Mouse (Mus musculus) MEL (cell line): ENCODE measurements at regions not wholly inside any gene's neighbourhood (a gene's known extent, or its start where the extent isn't known, plus 50 kb on each side); places are given as distances from the start of the nearest gene placed in this dataset.

Source experiments
- CHD1 ChIP-seq: IDR thresholded peaks from 2 replicates; pipeline ENCODE4 v1.6.1; 2012; ENCODE audit warnings: low read depth, mild to moderate bottlenecking, inconsistent platforms, low read length, improper control_type of control experiment
- CTCF ChIP-seq, 3 experiments: IDR thresholded peaks in 2 of 3; conservative IDR thresholded peaks in 1 of 3; 2 replicates each; pipeline ENCODE4 v1.5.1; 2011 to 2012; ENCODE audit warnings: low read length in 3 of 3, low read depth in 2 of 3, mild to moderate bottlenecking in 2 of 3, improper control_type of control experiment in 1 of 3, inconsistent platforms in 1 of 3, mixed read lengths in 1 of 3, moderate library complexity in 1 of 3; ENCODE audit not compliant: control insufficient read depth in 1 of 3, insufficient read depth in 1 of 3, poor library complexity in 1 of 3, severe bottlenecking in 1 of 3
- EP300 ChIP-seq, 2 experiments: IDR thresholded peaks; 2 replicates each; pipeline ENCODE4 v1.6.1; 2011; ENCODE audit warnings: improper control_type of control experiment in 2 of 2, low read length in 2 of 2, low read depth in 1 of 2, mild to moderate bottlenecking in 1 of 2
- ETS1 ChIP-seq: IDR thresholded peaks from 2 replicates; pipeline ENCODE4 v1.6.1; 2012; ENCODE audit warnings: low read depth, mild to moderate bottlenecking, inconsistent platforms, low read length, improper control_type of control experiment, moderate library complexity
- GATA1 ChIP-seq: IDR thresholded peaks from 2 replicates; pipeline ENCODE4 v1.6.1; 2011; ENCODE audit warnings: low read depth, low read length, improper control_type of control experiment
- JUND ChIP-seq: IDR thresholded peaks from 2 replicates; pipeline ENCODE4 v1.6.1; 2011; ENCODE audit warnings: low read depth, mild to moderate bottlenecking, improper control_type of control experiment, low read length
- MAFK ChIP-seq: IDR thresholded peaks from 2 replicates; pipeline ENCODE4 v1.6.1; 2011; ENCODE audit warnings: low read depth, mild to moderate bottlenecking, low read length, improper control_type of control experiment, borderline replicate concordance
- MAX ChIP-seq: IDR thresholded peaks from 2 replicates; pipeline ENCODE4 v1.6.1; 2011; ENCODE audit warnings: low read length, improper control_type of control experiment
- MEF2A ChIP-seq: IDR thresholded peaks from 2 replicates; pipeline ENCODE4 v1.6.1; 2014; ENCODE audit warnings: low read depth, mild to moderate bottlenecking, inconsistent platforms, low read length, improper control_type of control experiment; ENCODE audit not compliant: poor library complexity, insufficient replicate concordance, severe bottlenecking; ENCODE audit errors: extremely low read depth
- MXI1 ChIP-seq: IDR thresholded peaks from 2 replicates; pipeline ENCODE4 v1.6.1; 2011; ENCODE audit warnings: mild to moderate bottlenecking, low read depth, low read length, improper control_type of control experiment
- RAD21 ChIP-seq: IDR thresholded peaks from 2 replicates; pipeline ENCODE4 v1.6.1; 2011; ENCODE audit warnings: mild to moderate bottlenecking, low read depth, low read length, improper control_type of control experiment
- RCOR1 ChIP-seq: IDR thresholded peaks from 2 replicates; pipeline ENCODE4 v1.6.1; 2012; ENCODE audit warnings: low read depth, mild to moderate bottlenecking, inconsistent platforms, low read length, improper control_type of control experiment
- SIN3A ChIP-seq: IDR thresholded peaks from 2 replicates; pipeline ENCODE4 v1.6.1; 2012; ENCODE audit warnings: low read length, improper control_type of control experiment, inconsistent platforms
- USF1 ChIP-seq: IDR thresholded peaks from 2 replicates; pipeline ENCODE4 v1.6.1; 2014; ENCODE audit warnings: low read depth, mild to moderate bottlenecking, inconsistent platforms, low read length, improper control_type of control experiment, moderate library complexity

- TF ChIP-seq CHD1 (no peak), JUND (no peak), CTCF (IDR thresholded peaks at IDR 0.05 in 2 of 3, conservative IDR thresholded peaks at IDR 0.05 in 1 of 3; ENCODE audit: control insufficient read depth in 1 of 3, insufficient read depth in 1 of 3, low read depth in 2 of 3, low read length in 3 of 3, poor library complexity in 1 of 3, severe bottlenecking in 1 of 3) (no peak), SIN3A (no peak), EP300 (IDR thresholded peaks at IDR 0.05; ENCODE audit: low read depth in 1 of 2, low read length in 2 of 2) (no peak), USF1 (no peak), MXI1 (no peak), GATA1 (no peak), MEF2A (no peak), MAFK (no peak), MAX (no peak), RCOR1 (no peak), ETS1 (no peak), RAD21 (no peak)
These were observed 292.7 kb upstream of the Rtl1 start for GRCm38 (mm10) chr12:109892834-109893233.
